Mouse (Mus musculus): ENCODE measurements around the gene Gm572. TPM values are rescaled to one million over a fixed set of nuclear protein-coding genes. Genes with fewer than 3 reads are reported as not detected.
A peak's percentile ranks its signal among the peaks of the same experiment; 100 is the strongest.

Gene Gm572
- total RNA-seq, 2 experiments from 2014 or later: not detected

DNA sequence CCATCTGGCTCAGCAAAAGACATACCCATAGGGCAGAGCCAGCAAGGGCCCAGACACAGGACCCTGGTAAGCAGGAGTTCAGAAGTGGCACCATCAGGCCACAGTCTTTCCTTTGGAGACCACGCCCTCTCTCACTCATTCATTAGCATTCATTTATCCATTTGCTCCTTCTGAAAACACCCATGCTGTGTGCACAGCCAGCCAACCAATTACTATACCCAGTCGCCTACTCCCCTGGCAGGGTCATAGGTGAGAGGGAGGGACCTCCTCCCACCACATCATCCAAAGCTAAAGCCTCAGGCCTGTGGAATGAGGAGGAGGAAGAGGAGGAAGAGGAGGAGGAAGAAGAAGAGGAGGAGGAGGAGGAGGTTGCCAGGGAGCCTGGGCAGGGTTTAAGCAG is 67.3 kb downstream of the Gm572 start:
- 0 out of 2 replicates have a peak, but pooled peaks have one; percentile 16 for ATAC-seq (replicated peaks; ENCODE audit: poor library complexity)

- no peak for ATAC-seq (replicated peaks; ENCODE audit: poor library complexity)
Measured at GRCm38 (mm10) chr4:148711323-148711722, 68.2 kb downstream of the Gm572 start.

DNA sequence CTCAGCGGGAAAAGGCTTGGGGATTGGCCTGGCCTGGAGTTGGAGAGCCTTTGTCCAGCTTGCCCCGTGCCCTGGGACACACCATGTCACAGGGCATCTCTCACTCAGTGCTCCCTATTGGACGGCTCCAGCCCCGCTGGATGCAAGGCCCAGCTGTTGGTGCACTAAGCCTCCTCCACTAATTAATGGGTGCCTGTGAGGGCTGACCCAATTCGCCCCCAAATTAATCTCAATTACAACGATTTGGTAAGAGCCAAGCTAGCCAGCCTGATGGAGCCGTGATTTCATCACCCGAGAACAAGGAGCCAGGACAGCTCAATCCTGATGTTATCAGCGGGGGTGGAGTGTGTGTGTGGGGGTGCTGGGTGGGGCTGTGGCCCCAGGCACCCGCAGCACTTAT is 69.5 kb downstream of the Gm572 start:
- ATAC-seq (replicated peaks; ENCODE audit: poor library complexity): no peak

- 0 out of 2 replicates have a peak, but pooled peaks have one; percentile 15 for ATAC-seq (replicated peaks; ENCODE audit: poor library complexity)
Measured at GRCm38 (mm10) chr4:148714064-148714463, 70.9 kb downstream of the Gm572 start.

DNA sequence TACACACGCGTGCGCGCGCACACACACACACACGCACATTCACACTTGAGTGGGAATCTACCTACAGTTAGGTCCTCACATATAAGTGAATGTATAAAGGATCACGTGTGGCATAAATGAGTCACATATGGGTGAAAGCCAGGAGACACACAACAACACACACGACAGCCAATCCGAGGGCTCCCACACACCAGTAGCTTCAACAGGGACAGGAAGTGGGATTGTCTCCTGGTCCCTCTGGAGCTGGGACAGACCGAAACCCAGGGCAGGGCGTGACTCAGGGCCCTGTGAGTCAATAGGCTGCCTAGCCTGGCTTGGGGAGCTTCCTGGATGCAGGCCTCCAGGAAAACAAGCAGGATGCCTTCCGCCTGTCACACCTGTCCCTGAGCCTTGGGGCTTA is 71.6 kb downstream of the Gm572 start:
- no peak for ATAC-seq (replicated peaks; ENCODE audit: poor library complexity)

- ATAC-seq (replicated peaks; ENCODE audit: poor library complexity): peak; percentile 42; the same call in 1 of the 2 replicates
Measured at GRCm38 (mm10) chr4:148715396-148715795, 72.3 kb downstream of the Gm572 start.

Other genes starting within 250 kb of the Gm572 start
- gene Ubiad1, start 198.5 kb upstream of the Gm572 start, total RNA-seq (2015): 10.8 and 12.7 TPM in 2 replicates
- 11.3 TPM in 2 replicates for gene Ubiad1, start 198.5 kb upstream of the Gm572 start, total RNA-seq (2017)
- 23.2 and 23.5 TPM in 2 replicates for gene Mtor, start 194.7 kb upstream of the Gm572 start, total RNA-seq (2015)
- gene Mtor, start 194.7 kb upstream of the Gm572 start, total RNA-seq (2017): 14.7 and 17.9 TPM in 2 replicates
- gene Angptl7, start 142.9 kb upstream of the Gm572 start, total RNA-seq (2015): not detected in 2 replicates
- not detected in 2 replicates for gene Angptl7, start 142.9 kb upstream of the Gm572 start, total RNA-seq (2017)
- 63.6 and 70.4 TPM in 2 replicates for gene Exosc10, start 84.9 kb upstream of the Gm572 start, total RNA-seq (2015)
- gene Exosc10, start 84.9 kb upstream of the Gm572 start, total RNA-seq (2017): 57.9 and 59.4 TPM in 2 replicates
- 228 and 250 TPM in 2 replicates for gene Srm, start 51.8 kb upstream of the Gm572 start, total RNA-seq (2015)
- 55.7 and 60.8 TPM in 2 replicates for gene Srm, start 51.8 kb upstream of the Gm572 start, total RNA-seq (2017)
- gene Masp2, start 40.8 kb upstream of the Gm572 start, total RNA-seq (2015): not detected in 2 replicates
- 0.04 TPM in 1 of 2 replicates, not detected in the other for gene Masp2, start 40.8 kb upstream of the Gm572 start, total RNA-seq (2017)
- 300 and 381 TPM in 2 replicates for gene Tardbp, start 16.3 kb upstream of the Gm572 start, total RNA-seq (2015)
- gene Tardbp, start 16.3 kb upstream of the Gm572 start, total RNA-seq (2017): 512 and 640 TPM in 2 replicates
- gene Casz1, start 161.1 kb downstream of the Gm572 start, total RNA-seq (2015): 4.7 and 5.5 TPM in 2 replicates
- 2.4 and 3.5 TPM in 2 replicates for gene Casz1, start 161.1 kb downstream of the Gm572 start, total RNA-seq (2017)

All from megakaryocyte progenitor cell, adult 5-6 weeks (primary cell).